Mouse (Mus musculus) fibroblast of lung, adult 2 months (primary cell): ENCODE data around the gene Slc2a10.

Source experiments
- DNase-seq: peaks from one replicate; pipeline ENCODE4 v3.0.0-alpha.2; 2011; ENCODE audit warnings: low read depth

The Slc2a10 gene

DNA sequence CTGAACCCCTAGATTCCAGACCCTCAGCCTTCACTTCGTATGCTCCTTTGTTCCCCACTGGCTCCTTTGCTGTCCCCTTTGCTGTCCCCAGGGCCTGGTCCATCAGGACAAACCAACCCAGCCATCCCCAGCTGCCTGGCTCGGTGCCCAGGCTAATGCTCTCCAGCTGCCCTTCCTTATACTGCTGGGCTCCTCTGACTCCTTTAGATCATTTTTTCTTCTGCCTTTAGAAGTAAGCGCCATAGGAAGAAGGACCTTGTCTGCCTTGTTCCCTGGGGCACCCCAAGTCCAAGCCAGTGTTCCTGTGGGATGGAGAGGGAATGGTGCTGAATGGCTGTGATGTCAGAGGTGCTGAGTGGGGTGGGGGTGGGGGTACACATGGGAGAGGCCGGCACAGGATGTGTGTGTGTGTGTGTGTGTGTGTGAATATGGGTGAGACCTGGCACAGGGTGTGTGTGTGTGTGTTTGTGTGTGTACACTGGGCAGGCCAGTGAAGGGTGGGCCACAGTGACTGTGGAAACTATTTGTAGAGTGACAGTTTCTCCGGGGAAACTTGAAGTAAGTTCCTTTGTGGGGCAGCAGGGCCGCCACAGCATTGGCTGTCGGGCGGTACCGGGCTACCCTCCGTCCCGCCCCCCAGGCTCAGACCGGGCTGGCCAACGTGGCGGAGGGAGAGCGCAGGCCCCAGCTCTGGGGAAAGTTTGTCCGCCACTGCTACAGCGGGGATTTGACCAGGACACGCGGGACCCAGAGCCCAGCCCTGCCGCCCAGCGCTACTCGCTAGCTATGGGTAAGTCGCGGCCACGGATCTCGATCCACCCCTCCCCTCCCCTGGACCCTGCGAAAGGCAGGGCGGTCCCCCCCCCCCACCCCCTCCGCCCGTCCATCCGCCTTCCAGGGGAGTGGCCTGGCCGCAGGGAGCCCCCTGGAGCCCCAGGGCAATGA lies at the start of gene Slc2a10:
Slc2a10 (plus strand) TSS at position 529 of the 945 bp plus-strand sequence.
- DNase-seq = no peak

DNA sequence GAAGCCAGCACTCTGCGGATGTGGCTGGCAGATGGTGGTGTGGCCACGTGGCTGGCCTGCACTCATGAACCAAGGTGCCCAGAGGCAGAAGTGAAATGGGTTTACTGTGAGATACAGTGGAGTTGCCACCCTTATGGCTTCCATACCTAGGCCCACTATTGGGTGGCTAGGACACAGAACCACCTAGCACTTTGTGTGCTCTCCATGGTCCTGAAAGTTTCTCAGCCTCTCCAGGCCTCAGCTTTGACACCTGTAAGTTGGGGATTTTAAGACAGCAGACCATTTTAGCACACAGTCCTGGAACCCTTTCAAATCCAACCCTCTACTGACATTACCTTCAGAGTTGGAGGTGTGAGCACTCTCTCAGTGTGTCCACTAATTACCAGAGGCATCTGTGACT lies 46.9 kb upstream of the Slc2a10 start:
- DNase-seq = no peak

DNA sequence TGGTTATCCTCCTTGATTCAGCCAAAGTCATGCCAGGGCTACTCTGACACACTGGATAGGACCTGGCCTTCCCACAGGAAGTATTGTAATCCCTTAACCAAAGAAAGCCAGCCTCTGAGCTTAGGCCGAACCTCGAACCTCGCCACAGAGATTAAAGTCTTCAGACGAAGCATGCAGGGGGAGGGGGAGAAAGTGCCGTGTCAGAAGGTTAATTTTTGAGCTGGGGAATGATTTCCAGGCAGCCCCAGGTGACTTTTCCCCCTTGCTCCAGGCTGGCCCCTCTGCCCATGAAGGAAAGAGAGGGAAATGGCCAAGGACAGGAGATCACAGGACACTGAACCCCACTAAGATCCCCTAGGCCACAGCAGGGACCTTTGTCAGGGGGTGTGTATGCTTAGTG lies 45.4 kb upstream of the Slc2a10 start:
- no peak for DNase-seq

DNA sequence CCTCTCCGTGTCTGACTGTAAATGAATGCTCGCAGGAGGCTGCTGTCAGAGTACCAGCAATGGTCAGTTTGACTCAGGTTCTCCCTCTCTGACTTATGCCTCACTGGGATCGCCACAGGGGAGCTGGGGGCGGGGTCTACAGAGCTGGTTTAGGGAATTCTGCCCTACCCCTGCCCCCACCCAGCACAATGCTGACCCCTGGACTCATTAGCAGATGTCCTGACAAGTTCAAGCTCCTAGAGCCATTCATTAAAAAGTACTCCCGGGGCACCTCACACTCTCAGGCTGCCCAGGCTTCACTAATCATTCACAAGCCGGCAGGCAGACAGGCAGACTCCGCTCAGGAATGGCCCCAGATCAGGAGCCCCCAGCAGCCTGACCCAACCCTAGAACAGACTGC lies 43.9 kb upstream of the Slc2a10 start:
- no peak for DNase-seq

DNA sequence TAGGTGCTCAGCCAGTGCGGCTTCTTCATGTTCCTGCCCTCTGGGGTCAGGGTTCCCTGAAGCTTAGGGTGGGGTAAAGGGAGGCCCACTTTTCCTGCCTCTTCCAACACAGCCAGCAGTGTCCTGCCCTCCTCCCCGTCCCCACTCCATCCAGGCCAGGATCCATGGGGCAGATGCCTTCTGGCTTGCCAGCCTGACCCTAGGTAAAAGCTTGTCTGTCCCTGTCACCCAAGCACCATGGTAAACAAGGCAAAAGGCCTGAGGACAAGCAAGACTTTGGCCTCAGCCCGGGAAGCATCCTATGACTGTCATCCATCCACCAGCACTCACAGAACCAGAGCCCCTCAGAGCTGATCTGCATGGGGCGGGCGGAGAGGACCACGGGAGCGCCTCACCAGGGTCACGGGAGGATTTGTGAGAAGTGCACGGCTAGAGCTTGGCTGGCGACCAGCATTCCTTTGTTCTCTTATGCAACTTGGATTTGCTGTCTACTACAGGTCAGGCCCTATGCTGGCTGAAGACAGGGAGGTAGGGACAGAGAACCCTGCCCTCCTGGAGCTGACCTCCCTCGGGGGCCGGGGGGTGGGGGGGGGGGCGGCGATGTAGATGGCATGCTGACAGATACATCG lies 35.6 kb upstream of the Slc2a10 start:
- peak; percentile 16 for DNase-seq

DNA sequence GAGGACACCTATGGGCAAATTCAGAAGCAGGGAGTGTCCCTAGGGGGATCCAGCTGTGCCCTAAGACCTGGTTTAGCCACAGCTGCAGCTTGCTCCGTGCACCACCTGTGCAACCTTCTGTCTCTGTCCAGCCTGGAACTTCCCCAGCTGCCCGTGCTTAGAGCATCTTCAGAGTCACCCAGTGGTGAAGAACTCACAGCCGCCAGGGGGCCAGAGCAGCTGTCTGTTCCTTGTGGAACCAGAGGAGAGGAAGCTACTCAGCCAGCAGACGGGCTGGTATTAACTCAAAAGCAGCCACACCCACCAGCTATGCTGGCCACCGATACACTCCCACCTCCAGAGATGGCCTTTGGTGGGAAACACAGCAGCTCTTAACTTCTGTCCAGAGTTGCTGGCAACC lies 33.4 kb upstream of the Slc2a10 start:
- DNase-seq = no peak

DNA sequence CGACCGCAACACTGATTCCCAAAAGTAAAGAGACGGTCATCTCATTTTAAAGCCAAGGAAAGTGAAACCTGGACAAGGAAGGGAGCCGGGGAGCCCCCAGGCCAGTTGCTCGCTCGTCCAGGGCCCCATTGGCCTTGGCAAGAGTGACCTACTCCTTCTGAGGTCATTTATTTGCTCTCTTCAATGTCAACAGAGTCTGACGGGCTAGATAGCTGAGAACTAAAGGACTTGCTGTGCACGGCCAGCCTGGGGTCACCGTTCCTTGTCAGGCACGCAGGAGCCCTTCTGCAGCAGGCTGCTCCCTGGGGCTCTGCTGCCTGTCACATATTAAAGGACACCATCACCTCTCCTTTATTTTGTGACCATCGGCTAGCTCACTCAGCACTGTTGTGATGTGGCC lies 31.6 kb upstream of the Slc2a10 start:
- DNase-seq = no peak

DNA sequence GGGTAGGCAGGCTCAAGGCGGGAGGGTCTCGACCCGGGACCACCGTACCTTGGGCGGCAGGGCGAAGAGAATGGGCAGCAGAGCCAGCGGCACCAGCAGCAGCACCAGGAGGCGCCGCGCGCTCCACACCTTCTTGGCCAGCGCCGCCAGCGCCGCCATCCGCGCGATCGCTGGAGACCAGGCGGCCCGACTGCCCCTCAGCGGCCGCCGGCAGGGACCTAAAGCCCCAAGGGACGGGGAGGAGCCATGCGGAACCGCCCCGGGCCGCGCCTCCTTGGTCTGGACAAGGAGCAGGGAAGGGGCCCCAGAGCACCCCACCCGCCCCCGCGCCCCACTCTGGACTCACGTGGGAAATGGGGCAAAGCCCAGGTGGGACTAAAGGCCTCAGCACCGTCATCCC lies 30.6 kb upstream of the Slc2a10 start, which contains the start of gene Slc13a3:
Slc13a3 (minus strand) TSS at position 228 of the 400 bp plus-strand sequence.
- DNase-seq = no peak

DNA sequence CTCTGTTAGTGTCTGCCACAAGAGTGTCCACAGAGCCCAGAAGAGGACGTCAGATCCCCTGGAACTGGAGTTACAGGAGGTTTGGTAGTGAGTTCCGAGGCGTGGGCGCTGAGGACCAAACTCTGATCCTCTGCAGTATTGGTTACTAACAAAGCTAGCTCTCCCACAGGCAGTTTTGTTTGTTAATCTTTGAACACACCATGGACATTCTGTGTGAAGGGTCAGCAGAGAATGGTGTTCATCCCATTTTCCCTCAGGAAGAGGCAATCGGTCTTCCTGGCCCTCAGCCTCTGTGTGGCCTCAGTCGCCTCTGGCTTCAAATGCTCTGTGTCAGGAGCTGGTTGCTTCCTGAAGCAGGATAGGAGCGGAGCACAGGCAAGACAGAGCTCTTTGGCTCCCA lies 28.2 kb upstream of the Slc2a10 start:
- no peak for DNase-seq

DNA sequence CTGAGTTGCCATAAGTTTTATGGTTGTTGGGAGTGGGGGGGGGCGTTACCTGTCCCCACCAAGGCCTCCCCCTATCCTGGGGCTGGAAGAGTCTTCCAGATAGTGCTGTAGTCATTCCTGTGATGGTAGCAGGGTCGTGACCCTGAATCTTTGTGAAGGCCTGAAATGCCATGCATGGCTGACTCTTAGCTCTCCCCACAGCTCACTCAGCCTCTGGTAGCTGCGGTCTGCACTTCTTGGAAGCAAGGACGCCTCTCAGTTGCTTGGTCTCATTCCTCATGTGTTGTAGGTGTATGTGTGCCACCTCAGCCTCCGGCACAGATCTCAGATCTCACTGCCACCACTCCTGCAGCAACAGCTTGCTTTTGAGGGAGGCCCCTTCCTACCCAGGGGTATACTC lies 27.7 kb upstream of the Slc2a10 start:
- DNase-seq = no peak

DNA sequence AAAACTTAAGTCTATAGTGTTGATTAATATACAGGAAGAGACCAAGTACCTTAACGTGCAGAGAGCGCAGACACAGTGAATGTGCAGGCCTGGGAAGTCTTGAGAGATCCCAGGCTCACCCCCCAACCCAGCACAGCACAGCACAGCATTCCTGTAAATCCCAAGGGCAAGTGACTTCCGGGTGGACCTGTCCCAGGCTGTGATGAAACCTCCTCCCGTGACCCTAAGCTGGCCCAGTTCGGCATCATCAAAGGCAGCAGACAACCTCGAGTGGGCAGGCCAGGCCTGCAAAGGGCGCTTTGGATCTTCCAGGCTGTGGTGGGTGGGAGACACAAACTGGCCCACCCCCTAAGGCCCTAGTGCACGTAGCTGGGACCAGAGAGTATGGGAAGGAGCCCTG lies 21.6 kb upstream of the Slc2a10 start:
- no peak for DNase-seq

DNA sequence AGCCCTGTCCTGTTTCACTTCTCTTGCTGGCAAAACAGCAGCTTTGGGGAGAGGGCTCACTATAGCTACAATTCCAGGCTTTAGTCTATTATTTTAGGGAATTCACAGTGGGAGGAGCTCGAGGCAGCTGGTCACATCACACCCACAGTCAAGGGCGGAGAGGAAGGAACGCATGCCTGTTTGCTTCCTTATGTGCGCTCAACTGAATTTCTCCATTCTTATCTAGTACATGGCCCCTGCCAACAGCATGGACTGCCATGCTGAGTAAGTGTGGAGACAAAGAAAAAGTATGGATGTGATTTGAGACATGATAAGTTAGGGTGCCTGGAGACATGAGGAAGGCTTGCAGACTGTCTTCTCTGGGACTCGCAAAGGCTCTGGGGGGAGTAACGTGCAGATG lies 19.4 kb upstream of the Slc2a10 start:
- no peak for DNase-seq

DNA sequence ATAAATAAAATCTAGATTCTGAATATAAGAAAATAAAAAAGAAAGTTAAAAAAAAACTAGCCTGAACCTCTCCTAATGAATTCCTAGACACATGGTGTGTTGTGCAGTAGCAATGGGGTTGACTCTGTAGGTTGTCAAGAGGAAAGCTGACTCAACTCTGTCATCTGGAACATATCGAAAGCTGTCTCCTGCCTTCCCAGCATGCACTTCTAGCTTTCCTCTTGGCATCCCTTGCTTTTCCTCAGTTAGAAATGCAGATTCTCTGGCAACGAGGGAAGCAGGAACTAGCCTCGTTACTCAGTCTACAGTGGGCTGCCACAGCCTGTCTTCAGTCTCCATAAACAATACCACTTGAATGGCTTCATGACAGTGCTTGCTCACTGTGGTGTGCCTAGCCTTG lies 17.8 kb upstream of the Slc2a10 start:
- no peak for DNase-seq

DNA sequence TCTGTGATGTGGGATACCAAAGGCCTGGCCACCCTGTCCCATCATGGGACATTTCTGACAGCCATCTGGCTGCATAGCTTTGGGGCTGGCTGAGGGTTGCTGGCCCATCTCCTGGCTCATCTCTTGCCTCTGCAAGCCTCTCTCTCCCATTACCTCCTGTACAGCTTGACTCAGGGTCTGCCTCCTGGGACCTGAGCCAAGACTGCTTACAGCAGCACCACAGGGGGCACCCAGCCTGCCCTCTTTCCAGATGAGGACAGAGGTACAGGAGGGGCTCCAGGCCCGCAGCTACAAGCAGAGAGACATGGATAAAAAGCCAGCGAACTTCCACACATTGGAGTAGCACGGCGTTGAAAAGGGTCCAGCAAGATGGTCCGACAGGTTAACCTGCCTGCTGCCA lies 17.2 kb upstream of the Slc2a10 start:
- DNase-seq = no peak

DNA sequence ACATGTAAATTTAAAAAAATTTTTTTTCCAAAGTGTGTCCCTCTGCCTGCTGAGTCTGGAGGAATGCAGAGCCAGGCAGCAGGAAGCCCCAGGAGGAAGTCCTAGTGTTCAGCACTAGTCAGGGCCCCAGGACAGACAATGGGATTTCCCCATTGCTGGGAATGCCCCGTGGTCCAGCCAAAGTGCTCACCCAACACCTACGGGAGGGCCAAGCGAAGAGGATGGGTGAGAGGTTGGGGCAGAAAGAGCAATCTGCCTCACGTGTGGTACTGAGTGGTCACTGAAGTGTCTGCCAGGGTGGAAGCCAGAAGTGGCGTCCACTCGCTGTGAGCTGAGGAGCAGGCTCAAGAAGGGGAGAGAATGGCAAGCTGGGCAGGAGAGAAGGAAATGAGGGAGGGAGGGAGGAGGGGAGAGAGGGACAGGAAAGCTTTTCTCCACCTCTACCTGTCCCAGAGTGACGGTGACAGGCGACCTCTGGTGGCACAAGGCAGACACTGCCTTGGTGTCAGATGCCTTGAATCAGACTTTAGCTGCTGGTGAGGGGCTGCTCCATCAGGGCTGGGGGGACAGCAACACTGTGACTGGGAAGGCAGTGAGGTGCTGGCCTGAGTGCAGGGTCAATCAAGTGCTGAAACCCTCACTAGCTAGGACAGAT lies 16.6 kb upstream of the Slc2a10 start:
- DNase-seq = no peak

DNA sequence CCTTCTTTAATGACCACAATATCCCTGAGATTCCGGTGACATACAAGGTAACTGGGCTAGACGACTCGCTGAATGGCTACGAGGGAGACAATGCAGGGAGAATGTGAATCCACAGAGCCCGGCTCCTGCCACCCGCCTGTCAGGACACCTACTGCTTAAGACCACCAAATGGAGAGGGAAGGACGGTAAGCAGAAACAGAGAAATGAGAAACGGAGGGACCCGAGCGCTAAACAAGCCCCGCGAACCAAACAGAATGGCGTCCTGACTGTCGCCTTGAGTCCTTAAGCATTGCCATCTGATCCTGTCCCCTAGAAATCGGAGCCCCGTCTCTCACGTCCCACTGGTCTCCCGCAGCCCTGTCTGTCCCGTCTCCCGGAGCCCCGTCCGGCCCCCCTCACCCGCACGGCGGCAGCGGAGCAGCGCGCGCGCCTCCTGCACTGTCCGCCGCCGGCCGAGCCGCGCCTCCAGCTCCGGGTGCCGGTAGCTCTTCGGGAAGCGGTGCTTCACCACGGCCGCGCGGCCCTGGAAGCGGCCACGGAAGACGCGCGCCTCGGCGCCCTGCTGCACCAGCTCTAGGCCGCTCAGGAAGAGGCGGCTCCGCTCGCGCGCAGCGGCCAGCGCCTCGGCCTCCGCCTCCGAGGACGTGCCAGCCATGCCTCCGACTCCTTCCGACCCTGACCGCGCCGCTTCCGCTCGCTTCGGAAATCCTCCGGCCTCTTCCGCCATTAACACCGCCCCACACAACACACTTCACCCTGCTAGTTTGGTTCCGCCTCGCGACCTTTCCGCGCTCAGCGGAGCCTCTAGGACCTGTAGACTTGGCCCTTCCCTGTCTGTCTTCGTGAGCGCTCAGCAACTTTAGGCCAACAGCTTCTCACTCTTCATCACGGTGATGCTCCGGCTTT lies 10.7 kb upstream of the Slc2a10 start, which contains the start of gene Trp53rka:
Trp53rka (minus strand) TSS at position 677 of the 906 bp plus-strand sequence.
- DNase-seq = peak; percentile 42

DNA sequence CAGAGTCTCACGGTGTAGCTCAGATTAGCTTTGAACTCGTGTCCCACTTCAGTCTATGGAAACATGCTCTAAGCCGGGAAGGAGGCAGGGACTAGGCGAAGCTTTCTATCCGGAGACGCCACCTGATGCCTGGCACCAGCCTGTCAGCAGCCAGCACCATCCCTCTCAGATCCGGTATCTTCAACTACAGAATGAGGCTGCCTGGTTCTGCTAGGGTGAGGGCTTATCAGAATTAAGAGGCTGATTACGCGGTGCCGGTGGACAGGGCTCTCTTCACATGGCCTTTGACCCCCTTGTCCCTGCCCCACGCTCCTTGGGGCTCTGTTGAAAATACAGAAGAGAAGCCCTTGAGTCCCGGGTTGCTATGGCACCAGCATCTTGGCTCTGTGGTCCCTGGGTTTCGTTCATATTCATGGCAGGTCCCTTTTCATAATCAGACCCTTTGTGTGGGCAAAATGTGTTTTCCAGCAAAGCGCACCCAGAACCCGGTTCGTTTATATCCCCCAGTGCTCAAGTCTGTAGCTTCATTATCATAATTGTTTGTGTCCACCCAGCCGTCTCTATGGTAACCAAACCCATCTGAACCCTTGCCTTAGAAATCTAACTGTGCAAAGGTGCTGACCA lies 9.9 kb upstream of the Slc2a10 start:
- no peak for DNase-seq

DNA sequence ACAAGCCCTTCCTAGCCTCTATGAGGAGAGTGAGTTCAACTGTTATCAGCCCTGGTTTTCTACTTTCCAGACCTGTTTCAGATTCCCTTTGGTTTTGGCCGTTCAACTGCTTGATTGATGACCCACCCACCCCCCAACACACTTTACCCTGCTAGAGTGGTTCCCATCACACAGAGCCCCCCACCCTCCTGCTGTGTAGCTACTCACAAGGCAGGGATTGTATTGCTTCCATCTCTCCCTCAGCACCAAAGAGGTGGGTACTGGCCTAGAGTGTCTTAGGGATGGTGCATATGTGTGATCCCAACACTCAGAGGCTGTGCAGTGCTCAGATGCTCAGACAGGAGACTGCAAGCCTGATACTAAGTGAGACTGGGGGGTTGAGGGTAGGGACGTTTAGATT lies 9.1 kb upstream of the Slc2a10 start:
- DNase-seq = no peak

DNA sequence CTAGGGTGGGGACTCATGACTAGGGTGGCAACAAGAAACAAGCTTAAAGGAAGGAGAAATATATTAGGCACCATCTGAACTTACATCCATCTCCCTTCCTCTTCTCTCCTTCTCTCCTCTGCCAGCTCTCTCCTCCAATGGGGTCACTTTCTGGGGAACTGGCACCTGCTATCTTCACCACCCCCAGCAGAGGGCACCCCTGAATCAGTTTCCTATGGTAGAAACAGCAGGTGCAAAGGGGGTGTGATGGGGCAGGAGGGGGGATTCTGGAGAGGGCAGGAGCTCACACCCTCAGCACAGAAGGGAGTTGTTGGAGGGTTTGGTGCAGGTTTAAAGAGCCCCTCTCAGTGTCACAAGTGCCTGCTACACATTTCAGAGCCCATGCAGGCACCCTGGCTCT lies 7.3 kb upstream of the Slc2a10 start:
- no peak for DNase-seq

DNA sequence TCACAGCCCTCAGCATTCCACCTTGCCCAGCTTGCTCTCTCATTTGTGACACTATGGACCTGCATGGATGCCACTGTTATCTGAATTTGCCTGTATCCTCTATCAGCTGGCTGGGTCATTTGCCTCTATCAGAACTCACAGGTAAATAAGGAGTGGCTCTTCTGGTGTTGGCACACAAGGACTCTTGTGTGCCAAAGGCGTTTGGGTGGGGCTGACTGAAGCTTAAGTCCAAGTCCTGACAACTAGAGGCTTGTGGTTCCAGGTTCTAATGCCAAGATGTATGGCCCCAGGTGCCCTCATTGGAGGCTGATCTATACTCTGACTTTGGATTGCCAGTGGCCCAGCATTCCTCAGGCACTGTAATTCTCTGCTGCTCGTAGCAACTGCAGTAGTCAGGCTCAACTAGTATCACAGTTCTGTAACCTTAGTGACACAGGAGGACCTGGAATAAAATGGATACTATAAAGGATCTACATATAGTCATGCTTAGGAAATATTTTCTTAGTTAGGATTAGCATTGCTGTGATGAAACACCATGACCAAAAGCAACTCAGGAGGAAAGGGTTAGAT lies 5.8 kb upstream of the Slc2a10 start:
- DNase-seq = no peak

DNA sequence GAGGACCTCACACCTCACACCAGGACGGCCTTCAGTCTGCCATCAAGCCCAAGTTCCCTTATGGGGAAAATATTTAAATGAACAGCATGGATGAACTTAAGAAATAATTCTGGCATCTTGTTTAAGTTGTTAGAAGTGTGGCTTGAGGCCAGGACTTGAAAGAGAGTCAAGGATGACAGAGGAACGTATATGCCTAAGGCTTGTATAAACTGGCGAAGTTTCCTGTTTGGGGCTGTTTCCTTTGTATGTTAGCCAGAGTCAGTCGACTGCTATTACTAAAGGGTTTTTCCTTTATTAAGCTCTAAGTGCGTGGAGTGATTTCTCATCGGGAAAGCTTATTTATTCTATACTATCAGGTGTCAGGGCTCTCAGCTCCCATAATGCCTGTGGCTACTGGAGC lies 4.8 kb upstream of the Slc2a10 start:
- no peak for DNase-seq
